Mouse (Mus musculus) stomach, adult 2 months (tissue): ENCODE results near the gene Dr1. TPM values are rescaled to one million over a fixed set of nuclear protein-coding genes. Genes with fewer than 3 reads are reported as not detected.

Experiments used
- polyA plus RNA-seq: library from polyadenylated mRNA; depleted of rRNA; stranded (reverse); fragments of >200 nt; gene quantifications from 2 replicates; pipeline ENCODE4 v1.2.3, GENCODE M21; 2012; rRNA removed

Gene Dr1
- 7.7 and 9.8 TPM in 2 replicates for polyA plus RNA-seq

GRCm38 (mm10) chr5:108268127-108269062 is at the start of gene Dr1:
Gene Dr1 (plus strand): TSS chr5:108268897.

GRCm38 (mm10) chr5:108312224-108313064 is 43.7 kb downstream of the Dr1 start, which contains the start of gene Pigg:
Gene Pigg (plus strand): TSS chr5:108312609.

Other genes with a start within 250 kb of the Dr1 start
- gene Mtf2, start 203.2 kb upstream of the Dr1 start, polyA plus RNA-seq: 1.4 and 1.6 TPM in 2 replicates
- 67.3 and 72.9 TPM in 2 replicates for gene Tmed5, start 136.3 kb upstream of the Dr1 start, polyA plus RNA-seq
- gene Ccdc18, start 136.0 kb upstream of the Dr1 start, polyA plus RNA-seq: not detected in 2 replicates
- 2.2 and 2.9 TPM in 2 replicates for gene Pigg, start 43.7 kb downstream of the Dr1 start, polyA plus RNA-seq
- 0.87 and 1.1 TPM in 2 replicates for gene Gm42517, start 99.0 kb downstream of the Dr1 start, polyA plus RNA-seq
- gene Pde6b, start 119.5 kb downstream of the Dr1 start, polyA plus RNA-seq: not detected in 2 replicates
- 23.2 and 25.8 TPM in 2 replicates for gene Atp5k, start 165.6 kb downstream of the Dr1 start, polyA plus RNA-seq
- gene Mfsd7a, start 180.0 kb downstream of the Dr1 start, polyA plus RNA-seq: 14.7 and 20.7 TPM in 2 replicates
- gene Pcgf3, start 192.3 kb downstream of the Dr1 start, polyA plus RNA-seq: 4.5 and 6.3 TPM in 2 replicates